Mouse (Mus musculus): ENCODE results near the gene Tap2. TPM values are rescaled to one million over a fixed set of nuclear protein-coding genes. Genes with fewer than 3 reads are reported as not detected.
"Not testable (repeated sequence)": the region's sequence is repeated elsewhere in the genome, so short reads cannot be mapped to it uniquely, and the experiment has no call there.

Tap2 gene
- total RNA-seq, 2 experiments from 2014 or later, result 25.8 to 50.5 TPM

DNA sequence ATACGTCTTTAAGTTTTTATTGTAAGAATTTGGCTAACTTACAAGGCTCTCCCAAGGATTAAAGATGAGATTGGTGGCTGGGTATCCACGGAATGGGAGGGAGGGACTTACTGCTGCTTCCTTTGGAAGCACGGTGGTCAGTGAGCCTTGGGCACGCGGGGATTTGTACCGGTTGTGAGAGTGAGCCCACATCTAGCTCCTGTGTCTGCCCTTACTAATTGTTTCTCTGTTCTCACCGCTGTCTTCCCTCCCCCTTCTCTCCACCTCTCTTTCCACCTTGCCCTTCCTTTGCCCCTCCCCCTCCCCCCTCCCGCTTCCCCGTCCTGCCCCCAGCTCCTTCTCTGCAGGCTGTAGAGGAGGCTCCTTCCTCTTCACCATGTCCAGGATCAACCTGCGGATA lies 5.1 kb downstream of the Tap2 start:
- no peak for ATAC-seq (replicated peaks; ENCODE audit: low FRiP score, low TSS enrichment, poor library complexity, severe bottlenecking)

DNA sequence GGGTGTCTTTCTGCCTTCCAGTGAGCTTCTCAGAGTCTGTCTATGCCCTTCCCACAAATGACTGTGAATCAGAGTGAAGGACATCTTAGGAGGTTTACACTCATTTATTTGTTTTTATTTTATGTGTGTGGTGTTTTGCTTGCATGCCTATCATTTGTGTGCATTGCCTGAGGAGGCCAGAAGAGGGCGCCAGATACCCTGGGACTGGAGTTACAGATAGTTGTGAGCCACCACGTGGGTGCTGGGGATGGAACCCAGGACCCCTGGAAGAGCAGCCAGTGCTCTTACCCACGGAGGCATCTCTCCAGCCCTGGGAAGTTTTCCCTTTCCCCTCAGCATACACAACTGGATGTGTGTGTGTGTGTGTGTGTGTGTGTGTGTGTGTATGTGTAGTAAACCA lies 6.4 kb downstream of the Tap2 start:
- ATAC-seq (replicated peaks; ENCODE audit: low FRiP score, low TSS enrichment, poor library complexity, severe bottlenecking), result no peak

DNA sequence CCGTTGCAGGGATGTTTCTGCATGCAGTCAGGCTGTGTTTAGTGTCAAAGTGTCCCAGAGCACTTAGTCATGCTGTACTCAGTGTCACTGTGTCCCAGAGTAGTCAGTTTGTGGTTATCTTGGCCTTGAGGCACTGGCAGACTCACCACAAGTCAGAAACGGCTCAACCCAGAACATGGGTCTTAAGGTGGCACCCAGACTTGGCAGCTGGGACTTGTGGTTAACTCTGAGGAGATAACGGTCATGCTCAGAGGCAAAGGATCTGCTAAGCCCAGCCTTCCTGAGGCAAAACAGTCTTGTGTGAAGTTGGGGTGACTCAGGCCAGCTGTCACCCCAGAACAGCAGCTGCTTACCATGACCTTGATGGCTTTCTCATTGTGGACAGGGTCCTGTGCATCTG lies 7.3 kb downstream of the Tap2 start:
- ATAC-seq (replicated peaks; ENCODE audit: low FRiP score, low TSS enrichment, poor library complexity, severe bottlenecking), result peak; percentile 89

DNA sequence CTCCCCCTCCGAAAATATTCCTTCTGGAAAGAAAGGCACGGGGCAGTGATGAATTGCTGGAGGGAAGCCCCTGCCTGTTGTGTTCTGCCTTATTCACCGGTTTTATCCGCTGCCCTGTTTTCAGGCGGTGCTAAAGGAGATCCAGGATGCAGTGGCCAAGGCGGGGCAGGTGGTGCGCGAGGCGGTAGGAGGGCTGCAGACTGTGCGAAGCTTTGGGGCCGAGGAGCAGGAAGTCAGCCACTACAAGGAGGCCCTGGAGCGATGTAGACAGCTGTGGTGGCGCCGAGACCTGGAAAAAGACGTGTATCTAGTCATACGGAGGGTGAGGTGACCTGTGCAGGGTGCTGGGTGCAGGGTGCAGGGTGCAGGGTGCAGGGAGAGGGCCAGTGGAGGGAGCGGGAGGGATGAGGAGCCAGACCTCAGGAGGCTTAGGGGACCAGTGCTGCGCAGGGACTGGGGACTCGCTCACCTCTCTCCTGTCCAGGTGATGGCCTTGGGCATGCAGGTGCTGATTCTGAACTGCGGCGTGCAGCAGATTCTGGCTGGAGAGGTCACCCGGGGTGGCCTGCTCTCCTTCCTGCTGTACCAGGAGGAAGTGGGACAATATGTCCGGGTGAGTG lies 8.5 kb downstream of the Tap2 start:
- ATAC-seq (replicated peaks; ENCODE audit: low FRiP score, low TSS enrichment, poor library complexity, severe bottlenecking), result no peak

DNA sequence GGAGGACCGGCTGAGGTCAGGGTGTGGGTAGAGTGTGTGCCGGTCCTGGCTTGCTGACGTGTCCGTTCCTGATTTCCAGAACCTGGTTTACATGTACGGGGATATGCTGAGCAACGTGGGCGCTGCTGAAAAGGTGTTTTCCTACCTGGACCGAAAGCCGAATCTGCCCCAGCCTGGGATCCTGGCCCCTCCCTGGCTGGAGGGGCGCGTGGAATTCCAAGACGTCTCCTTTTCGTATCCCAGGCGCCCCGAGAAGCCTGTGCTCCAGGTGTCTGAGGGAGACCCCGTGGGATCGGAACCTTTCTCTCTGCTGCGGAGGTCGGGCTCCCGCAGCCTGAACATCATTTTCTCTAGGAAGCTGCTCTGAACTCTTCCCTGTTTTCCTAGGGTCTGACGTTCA lies 10.6 kb downstream of the Tap2 start:
- ATAC-seq (replicated peaks; ENCODE audit: low FRiP score, low TSS enrichment, poor library complexity, severe bottlenecking), result no peak

DNA sequence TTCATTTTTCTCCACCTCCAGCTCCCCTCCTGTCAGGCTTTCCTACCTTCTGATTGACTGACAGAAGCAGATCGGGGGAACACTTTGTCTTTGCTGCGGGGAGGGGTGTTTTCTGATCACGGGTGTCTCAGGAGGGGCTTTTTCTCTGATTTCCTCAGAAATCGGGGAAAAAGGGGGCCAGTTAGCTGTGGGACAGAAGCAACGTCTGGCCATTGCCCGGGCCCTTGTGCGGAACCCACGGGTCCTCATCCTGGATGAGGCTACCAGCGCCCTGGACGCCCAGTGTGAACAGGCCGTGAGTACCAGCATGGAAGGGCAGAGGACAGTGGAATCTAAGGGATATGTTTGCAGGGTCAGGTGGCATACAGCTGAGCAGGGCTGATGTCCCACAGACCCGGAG lies 11.8 kb downstream of the Tap2 start:
- ATAC-seq (replicated peaks; ENCODE audit: low FRiP score, low TSS enrichment, poor library complexity, severe bottlenecking), result no peak

DNA sequence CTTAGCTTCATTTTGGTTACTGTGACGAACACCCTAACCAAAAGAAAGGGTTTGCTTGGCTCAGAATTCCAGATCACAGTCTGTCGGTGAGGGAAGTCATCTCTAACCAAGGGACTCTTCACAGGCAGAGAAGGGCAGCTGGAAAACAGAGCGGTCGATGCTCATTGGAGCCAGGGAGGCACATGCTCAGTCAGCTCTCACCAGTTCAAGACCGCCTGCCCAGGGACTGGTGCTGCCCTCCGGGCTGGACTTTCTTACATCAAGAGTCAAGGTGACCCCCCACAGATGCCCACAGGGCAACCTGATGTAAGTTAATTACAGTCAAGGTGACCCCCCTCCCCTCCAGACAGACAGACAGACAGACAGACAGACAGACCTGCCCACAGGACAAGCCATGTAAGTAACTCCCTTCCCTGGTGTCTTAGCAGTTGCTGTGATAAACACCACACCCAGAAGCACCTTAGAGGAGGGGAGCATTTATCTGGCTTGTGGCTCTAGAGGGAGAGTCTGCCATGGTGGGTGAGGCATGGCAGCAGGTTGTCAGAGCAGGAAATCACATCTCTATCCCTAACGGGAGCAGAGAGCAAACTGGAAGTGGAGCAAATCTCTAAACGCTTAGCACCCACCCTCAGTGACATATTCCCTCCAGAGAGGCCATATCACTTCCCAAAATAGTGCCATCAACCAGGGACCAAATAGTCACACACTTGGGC lies 14.0 kb downstream of the Tap2 start:
- peak; percentile 47; the same call in 1 of the 2 replicates for ATAC-seq (replicated peaks; ENCODE audit: low FRiP score, low TSS enrichment, poor library complexity, severe bottlenecking)

DNA sequence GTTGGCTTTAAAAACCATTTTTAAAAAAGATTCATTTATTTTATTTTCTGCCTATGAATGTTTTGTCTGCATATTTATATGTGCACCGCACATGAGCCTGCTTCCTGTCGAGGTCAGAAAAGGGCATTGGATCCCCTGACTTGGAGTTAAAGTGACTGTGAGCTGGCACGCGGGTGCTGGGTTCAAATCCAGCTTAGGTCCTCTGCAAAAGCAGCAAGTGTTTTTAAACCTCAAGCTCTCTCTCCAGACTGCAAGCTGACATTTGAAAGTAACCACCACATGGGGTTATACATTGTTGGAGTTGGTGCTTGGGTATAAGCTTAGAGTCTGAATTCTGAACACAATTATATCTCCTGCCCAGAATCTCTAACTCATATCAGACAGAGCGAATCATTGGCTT lies 14.7 kb downstream of the Tap2 start:
- ATAC-seq (replicated peaks; ENCODE audit: low FRiP score, low TSS enrichment, poor library complexity, severe bottlenecking), result no peak

DNA sequence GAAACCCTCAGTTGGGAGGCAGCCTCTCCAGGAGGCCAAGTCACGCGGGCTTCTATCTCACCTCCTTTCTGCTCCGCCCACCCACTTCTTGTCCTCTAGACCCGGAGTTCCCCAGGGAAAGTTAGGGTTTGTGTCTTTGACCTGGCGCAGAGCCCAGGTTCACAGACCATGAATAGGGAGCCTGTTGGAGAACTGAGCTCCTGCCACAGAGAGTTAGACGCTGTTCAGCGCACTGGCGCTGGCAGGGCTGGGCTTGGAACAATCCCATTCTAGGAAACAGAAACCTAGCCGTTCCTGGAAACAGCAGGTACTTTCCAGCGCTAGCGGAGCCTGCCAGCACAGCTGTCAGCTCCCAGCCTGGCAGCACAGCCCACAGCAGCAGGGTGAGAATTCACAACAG lies 15.3 kb downstream of the Tap2 start:
- ATAC-seq (replicated peaks; ENCODE audit: low FRiP score, low TSS enrichment, poor library complexity, severe bottlenecking), result peak; percentile 14; the same call in 1 of the 2 replicates

DNA sequence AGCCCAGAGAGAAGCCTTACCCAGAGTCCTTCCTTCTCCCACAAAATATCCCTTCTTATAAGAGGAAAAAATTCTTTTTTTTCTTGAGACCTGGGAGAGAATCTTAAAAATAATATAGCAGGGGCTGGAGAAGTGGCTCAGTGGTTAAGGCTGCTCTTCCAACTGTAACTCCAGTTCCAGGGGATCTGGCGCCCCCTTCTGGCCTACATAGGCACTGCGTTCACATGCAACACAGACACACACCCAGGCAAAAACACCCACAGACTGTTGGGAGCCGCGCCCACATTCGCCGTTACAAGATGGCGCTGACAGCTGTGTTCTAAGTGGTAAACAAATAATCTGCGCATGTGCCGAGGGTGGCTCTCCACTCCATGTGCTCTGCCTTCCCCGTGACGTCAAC lies 15.8 kb downstream of the Tap2 start:
- ATAC-seq (replicated peaks; ENCODE audit: low FRiP score, low TSS enrichment, poor library complexity, severe bottlenecking), result not testable (repeated sequence)

DNA sequence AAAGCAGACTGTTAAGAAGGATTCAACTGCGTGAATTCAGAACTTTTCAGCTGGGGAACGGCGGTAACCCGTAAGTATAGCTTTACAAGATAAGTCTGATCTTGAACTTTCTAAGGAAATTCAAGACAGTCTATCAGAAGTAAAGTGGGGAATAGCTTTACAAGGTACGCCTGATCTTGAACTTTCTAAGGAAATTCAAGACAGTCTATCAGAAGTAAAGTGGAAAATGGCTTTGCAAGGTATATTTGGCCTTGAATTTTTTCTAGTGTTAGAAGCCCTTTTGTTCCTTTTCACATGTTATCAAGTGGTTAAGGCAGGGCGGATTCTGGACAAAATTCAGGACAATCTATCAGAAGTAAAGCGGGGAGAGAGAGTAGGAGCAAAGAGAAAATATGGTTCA lies 16.5 kb downstream of the Tap2 start:
- not testable (repeated sequence) for ATAC-seq (replicated peaks; ENCODE audit: low FRiP score, low TSS enrichment, poor library complexity, severe bottlenecking)

DNA sequence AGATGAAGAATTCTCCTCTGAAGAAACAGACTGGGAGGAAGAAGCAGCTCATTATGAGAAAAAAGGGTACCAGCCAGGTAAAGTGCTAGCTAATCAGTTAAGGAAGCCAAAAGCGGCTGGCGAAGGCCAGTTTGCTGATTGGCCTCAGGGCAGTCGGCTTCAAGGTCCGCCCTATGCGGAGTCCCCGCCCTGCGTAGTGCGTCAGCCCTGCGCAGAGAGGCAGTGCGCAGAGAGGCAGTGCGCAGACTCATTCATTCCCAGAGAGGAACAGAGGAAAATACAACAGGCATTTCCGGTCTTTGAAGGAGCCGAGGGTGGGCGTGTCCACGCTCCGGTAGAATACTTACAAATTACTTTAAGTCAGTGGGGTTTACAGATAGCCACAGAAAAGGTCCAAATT lies 17.1 kb downstream of the Tap2 start:
- not testable (repeated sequence) for ATAC-seq (replicated peaks; ENCODE audit: low FRiP score, low TSS enrichment, poor library complexity, severe bottlenecking)

DNA sequence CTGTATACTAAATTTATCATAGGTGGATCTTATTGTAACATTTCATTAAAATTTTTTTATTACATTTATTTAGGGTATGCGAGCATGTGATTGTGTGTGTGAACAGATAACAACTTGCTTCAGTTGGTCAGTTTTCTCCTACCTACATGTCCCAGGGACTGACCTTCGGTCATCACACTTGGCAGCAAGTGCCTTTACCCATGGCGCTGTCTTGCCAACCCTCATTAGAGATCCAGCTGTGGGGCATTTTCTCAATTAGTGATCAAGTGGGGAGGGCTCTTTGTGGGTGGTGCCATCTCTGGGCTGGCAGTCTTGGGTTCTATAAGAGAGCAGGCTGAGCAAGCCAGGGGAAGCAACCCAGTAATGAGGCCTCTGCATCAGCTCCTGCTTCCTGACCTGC lies 21.5 kb downstream of the Tap2 start:
- ATAC-seq (replicated peaks; ENCODE audit: low FRiP score, low TSS enrichment, poor library complexity, severe bottlenecking), result no peak

DNA sequence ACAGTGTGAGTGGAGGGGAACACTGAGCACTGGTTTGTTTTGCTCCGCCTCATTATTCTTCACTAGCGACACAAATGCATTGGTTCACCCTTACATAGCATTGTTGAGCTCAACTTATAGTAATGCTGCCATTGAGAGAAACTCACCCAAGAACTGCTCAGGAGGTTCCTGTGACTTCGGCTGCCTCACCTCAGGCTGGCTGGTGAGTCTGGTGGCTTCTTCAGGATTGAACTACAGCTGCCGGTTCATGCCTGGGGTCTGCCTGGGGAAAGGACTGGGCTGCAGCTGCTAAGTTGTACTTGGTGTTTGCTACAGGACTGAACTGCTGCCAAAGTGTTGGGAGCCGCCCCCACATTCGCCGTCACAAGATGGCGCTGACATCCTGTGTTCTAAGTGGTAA lies 22.1 kb downstream of the Tap2 start:
- no peak for ATAC-seq (replicated peaks; ENCODE audit: low FRiP score, low TSS enrichment, poor library complexity, severe bottlenecking)

DNA sequence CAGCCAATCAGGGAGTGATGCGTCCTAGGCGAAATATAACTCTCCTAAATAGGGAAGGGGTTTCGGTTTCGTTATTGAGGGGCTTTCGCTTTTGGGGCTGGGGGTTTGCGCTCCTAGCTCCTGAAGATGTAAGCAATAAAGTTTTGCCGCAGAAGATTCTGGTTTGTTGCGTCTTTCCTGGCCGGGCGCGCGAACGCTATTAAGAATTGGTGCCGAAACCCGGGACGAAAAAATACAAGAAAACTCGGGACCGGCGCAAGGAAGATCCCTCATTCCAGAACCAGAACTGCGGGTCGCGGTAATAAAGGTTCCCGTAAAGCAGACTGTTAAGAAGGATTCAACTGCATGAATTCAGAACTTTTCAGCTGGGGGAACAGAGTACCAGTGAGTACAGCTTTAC lies 22.6 kb downstream of the Tap2 start:
- not testable (repeated sequence) for ATAC-seq (replicated peaks; ENCODE audit: low FRiP score, low TSS enrichment, poor library complexity, severe bottlenecking)

DNA sequence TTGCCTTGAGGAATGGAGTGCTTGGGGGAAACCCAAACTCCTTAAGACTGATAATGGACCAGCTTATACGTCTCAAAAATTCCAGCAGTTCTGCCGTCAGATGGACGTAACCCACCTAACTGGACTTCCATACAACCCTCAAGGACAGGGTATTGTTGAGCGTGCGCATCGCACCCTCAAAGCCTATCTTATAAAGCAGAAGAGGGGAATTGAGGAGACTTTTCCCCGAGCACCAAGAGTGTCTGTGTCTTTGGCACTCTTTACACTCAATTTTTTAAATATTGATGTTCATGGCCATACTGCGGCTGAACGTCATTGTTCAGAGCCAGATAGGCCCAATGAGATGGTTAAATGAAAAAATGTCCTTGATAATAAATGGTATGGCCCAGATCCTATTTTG lies 27.6 kb downstream of the Tap2 start:
- ATAC-seq (replicated peaks; ENCODE audit: low FRiP score, low TSS enrichment, poor library complexity, severe bottlenecking), result not testable (repeated sequence)

DNA sequence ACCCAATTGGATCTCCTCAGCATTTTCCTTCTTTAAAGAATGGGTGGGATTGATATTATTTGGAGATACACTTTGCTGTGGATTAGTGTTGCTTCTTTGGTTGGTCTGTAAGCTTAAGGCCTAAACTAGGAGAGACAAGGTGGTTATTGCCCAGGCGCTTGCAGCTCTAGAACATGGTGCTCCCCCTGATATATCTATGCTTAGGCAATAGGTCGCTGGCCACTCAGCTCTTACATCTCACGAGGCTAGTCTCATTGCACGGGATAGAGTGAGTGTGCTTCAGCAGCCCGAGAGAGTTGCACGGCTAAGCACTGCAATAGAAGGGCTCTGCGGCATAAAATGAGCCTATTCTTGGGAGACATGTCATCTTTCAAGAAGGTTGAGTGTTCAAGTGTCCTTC lies 28.7 kb downstream of the Tap2 start:
- ATAC-seq (replicated peaks; ENCODE audit: low FRiP score, low TSS enrichment, poor library complexity, severe bottlenecking), result not testable (repeated sequence)

DNA sequence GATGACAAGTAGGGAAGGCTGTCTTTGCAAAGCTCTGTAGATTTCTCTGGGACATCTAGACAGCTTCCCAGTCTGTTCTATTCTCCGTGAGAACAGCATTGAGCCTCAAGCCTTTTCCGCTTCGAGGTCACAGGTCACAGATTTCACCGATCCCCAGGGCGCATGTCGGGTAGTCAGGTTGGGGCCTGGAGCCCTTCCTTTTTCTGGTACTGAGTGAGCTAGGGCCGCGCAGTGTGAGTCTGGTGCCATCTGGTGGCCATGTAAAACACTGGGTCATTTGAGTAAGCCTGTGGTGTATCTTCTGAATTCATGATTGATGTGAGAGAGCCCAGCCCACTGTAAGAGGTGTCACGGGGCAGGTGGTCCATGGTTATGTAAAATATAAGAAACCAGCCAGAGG lies 31.6 kb downstream of the Tap2 start:
- ATAC-seq (replicated peaks; ENCODE audit: low FRiP score, low TSS enrichment, poor library complexity, severe bottlenecking), result peak; percentile 90

DNA sequence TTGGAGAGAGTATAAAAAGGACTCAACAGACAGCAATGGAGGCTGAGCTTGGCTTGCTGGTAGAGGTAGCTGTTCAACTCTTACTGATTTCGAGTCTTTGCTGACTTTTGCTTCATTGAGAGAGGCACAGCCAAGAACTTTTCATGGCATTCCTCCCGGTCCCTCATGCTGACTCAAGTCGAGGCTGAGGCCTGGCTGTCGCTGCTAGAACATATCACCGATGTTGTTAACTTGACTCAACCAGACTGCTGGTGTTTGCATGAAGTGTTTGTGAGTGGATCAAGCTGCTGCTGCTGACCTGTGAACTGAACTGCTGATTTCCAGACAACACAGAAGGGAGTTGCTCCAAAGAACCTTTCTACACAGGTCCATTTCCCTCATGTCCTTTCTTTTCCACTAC lies 33.4 kb downstream of the Tap2 start:
- no peak for ATAC-seq (replicated peaks; ENCODE audit: low FRiP score, low TSS enrichment, poor library complexity, severe bottlenecking)

DNA sequence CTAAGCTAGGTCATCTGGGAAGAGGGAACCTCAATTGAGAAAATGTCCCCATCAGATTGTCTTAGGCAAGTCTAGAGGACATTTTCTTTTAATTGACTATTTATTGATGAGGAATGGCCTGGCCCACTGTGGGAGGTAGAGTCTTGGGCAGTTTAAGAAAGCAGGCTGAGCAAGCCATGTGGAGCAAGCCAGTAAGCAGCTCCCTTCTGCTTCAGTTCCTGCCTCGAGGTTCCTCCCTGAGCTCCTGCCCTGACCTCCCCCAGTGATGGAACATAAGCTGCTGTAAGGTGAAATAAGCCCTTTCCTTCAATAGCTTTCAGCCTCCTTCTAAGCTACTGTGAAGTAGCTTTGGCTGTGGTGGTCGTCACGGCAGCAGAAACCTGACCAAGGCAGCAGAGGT lies 34.4 kb downstream of the Tap2 start:
- ATAC-seq (replicated peaks; ENCODE audit: low FRiP score, low TSS enrichment, poor library complexity, severe bottlenecking), result no peak

DNA sequence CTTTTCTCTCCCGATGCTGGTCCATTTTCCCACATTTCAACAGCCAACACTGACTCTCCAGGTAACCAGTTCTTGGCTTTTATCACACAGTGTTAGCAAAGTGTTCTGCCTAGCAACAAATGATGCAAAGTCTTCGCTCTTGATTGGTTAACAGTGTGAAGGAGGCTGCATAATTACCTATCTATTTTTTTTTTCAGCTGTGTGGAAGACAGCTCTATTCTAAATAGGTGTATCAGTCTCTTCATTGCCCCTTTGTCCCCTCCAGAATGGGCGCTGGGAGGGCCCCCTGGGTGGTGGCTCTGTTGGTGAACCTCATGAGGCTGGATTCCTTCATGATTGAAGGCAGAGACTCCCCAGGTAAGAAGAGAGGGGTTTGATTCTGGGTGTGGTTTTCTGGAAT lies 35.4 kb downstream of the Tap2 start, which contains the start of gene H2-Ob:
H2-Ob (plus strand) TSS at position 198 of the 400 bp plus-strand sequence.
- peak; percentile 62; the same call in 1 of the 2 replicates for ATAC-seq (replicated peaks; ENCODE audit: low FRiP score, low TSS enrichment, poor library complexity, severe bottlenecking)

All from megakaryocyte-erythroid progenitor cell, adult 5-6 weeks (primary cell).